30 mouse cellular contexts compared by ENCODE assay signal in the genomic region with DNA sequence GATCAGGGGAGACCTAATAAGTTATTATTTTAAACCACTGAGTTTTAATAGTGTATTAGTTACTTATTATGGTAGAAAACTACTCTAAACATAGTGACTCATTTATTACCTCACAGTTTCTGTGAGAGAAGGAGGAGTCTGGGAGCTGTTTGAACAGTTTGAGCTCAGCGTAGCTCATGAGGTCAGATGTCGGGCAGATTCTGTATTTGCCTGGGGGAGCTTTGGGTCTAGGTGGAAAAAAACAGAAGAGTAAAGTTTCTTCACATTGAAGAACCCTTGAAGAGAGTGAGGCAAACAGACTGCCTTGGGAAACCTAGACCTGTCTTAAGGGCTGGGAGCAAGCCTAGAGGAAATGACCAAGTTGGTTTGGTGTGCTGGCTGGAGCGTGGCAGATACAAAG. TPM values are rescaled to one million over a fixed set of nuclear protein-coding genes. Genes with fewer than 3 reads are reported as not detected.
A peak's percentile ranks its signal among the peaks of the same experiment; 100 is the strongest.
DNase-seq lines count a peak whose midpoint lies in the region; ATAC-seq and TF ChIP-seq lines count a peak whose summit lies in the region.
"Had no signal": no experiment of that assay in that cellular context is flagged by ENCODE, and none has a peak within 500 bp of the region (broad histone marks: within the 10 kb centered on the region; RNA-seq: fewer than 3 reads in every experiment).

No protein-coding gene starts in this region.

- H3K9ac ChIP-seq in heart, adult 2 months (ENCODE audit: low read depth, low read length): no peak overlapping the region
- no peak overlapping the region for H3K9ac ChIP-seq in kidney, embryonic 14.5 days (ENCODE audit: low read depth, low read length)
- no peak overlapping the region for H3K9ac ChIP-seq in kidney, embryonic 16.5 days (replicated peaks; ENCODE audit: low read length)
- H3K9ac ChIP-seq in forebrain, embryonic 15.5 days (replicated peaks): no peak overlapping the region
- H3K9ac ChIP-seq: heart, embryonic 13.5 days; limb, embryonic 13.5 days; liver, embryonic 13.5 days; neural tube, embryonic 13.5 days had no signal

- intact Hi-C loops in heart, adult 2 months (cut with DNase I): no loop called here

- no peak overlapping the region for H3K4me3 ChIP-seq in heart, adult 2 months
- H3K4me3 ChIP-seq in kidney, embryonic 14.5 days (ENCODE audit: low read length): no peak overlapping the region
- no peak overlapping the region for H3K4me3 ChIP-seq in kidney, embryonic 16.5 days (ENCODE audit: low read length)
- H3K4me3 ChIP-seq in forebrain, embryonic 15.5 days: no peak overlapping the region
- H3K4me3 ChIP-seq: embryonic facial prominence, embryonic 10.5 days; heart, embryonic 13.5 days; limb, embryonic 13.5 days; liver, embryonic 13.5 days; midbrain, embryonic 10.5 days; myocyte; neural tube, embryonic 13.5 days had no signal

- no peak for TF ChIP-seq POLR2A in heart, adult 2 months (IDR thresholded peaks at IDR 0.05; ENCODE audit: insufficient read depth, low read depth, low read length)

- ATAC-seq in kidney, embryonic 14.5 days (ENCODE audit: low FRiP score, low TSS enrichment): peak; percentile 47
- ATAC-seq in kidney, embryonic 16.5 days (ENCODE audit: low FRiP score, low TSS enrichment): peak; percentile 77
- no peak for ATAC-seq in forebrain, embryonic 15.5 days (replicated peaks)
- ATAC-seq: hindbrain, postnatal 0 days; midbrain, embryonic 16.5 days had no signal

- no peak overlapping the region for H3K27ac ChIP-seq in heart, adult 2 months
- H3K27ac ChIP-seq in kidney, embryonic 14.5 days (ENCODE audit: low read depth, low read length): 0 out of 2 replicates have a peak overlapping the region, but pooled peaks have one; percentile 26
- peak overlapping the region; percentile 69; the same call in 1 of the 2 replicates for H3K27ac ChIP-seq in kidney, embryonic 16.5 days (ENCODE audit: low read length)
- H3K27ac ChIP-seq in forebrain, embryonic 15.5 days (replicated peaks): no peak overlapping the region
- H3K27ac ChIP-seq: embryonic facial prominence, embryonic 10.5 days; heart, embryonic 13.5 days; hindbrain, postnatal 0 days; limb, embryonic 13.5 days; liver, embryonic 13.5 days; midbrain, embryonic 10.5 days; neural tube, embryonic 13.5 days had no signal

- WGBS in heart, adult 2 months: 80% methylated on average over 3 of the region's 3 CpGs
- WGBS in kidney, embryonic 14.5 days: 41% methylated on average over 3 of the region's 3 CpGs
- 35% methylated on average over 3 of the region's 3 CpGs for WGBS in kidney, embryonic 16.5 days
- 88% methylated on average over 3 of the region's 3 CpGs for WGBS in forebrain, embryonic 15.5 days

- DNase-seq in heart, adult 11 months: peak; percentile 61
- no peak for DNase-seq in heart, adult 2 months
- no peak for DNase-seq in kidney, postnatal 10 days
- peak; percentile 16 for DNase-seq in lung, postnatal 10 days
- no peak for DNase-seq in layer of hippocampus, postnatal 10 days (ENCODE audit: low spot score in 2 of 2)
- DNase-seq: adrenal gland, adult 2 months; cerebellum, adult 11 months; cerebellum, adult 9-11 months; heart, postnatal 14 days; liver, embryonic 13.5 days; retina, postnatal 1 day; right cerebral cortex, postnatal 25 days; spleen, adult 18-20 months had no signal

- H3K4me2 ChIP-seq in kidney, embryonic 14.5 days (replicated peaks; ENCODE audit: low read depth, low read length): no peak overlapping the region
- 0 out of 2 replicates have a peak overlapping the region, but pooled peaks have one; percentile 11 for H3K4me2 ChIP-seq in kidney, embryonic 16.5 days (replicated peaks; ENCODE audit: low read depth, low read length)
- no peak overlapping the region for H3K4me2 ChIP-seq in forebrain, embryonic 15.5 days (replicated peaks)
- H3K4me2 ChIP-seq: heart, embryonic 13.5 days; limb, embryonic 13.5 days; liver, embryonic 13.5 days; neural tube, embryonic 13.5 days had no signal

- H3K36me3 ChIP-seq in heart, adult 2 months (ENCODE audit: control insufficient read depth, insufficient read depth, low read length): no peaks in the 10 kb centered on the region
- no peaks in the 10 kb centered on the region for H3K36me3 ChIP-seq in kidney, embryonic 14.5 days (ENCODE audit: control insufficient read depth, insufficient read depth, low read length)
- no peaks in the 10 kb centered on the region for H3K36me3 ChIP-seq in kidney, embryonic 16.5 days (ENCODE audit: insufficient read depth, low read length)
- no peaks in the 10 kb centered on the region for H3K36me3 ChIP-seq in forebrain, embryonic 15.5 days
- H3K36me3 ChIP-seq: embryonic facial prominence, embryonic 10.5 days; heart, embryonic 13.5 days; limb, embryonic 13.5 days; liver, embryonic 13.5 days; midbrain, embryonic 10.5 days; neural tube, embryonic 13.5 days had no signal

- H3K79me2 ChIP-seq in heart, adult 2 months (replicated peaks; ENCODE audit: control insufficient read depth, insufficient read depth, low read length): no peaks in the 10 kb centered on the region

- H3K27me3 ChIP-seq in heart, adult 2 months (ENCODE audit: control insufficient read depth, insufficient read depth, low read length): no peaks in the 10 kb centered on the region
- no peaks in the 10 kb centered on the region for H3K27me3 ChIP-seq in kidney, embryonic 14.5 days (ENCODE audit: control insufficient read depth, insufficient read depth, low read length)
- no peaks in the 10 kb centered on the region for H3K27me3 ChIP-seq in kidney, embryonic 16.5 days (ENCODE audit: insufficient read depth, low read length)
- no peaks in the 10 kb centered on the region for H3K27me3 ChIP-seq in forebrain, embryonic 15.5 days
- H3K27me3 ChIP-seq: heart, embryonic 13.5 days; limb, embryonic 13.5 days; liver, embryonic 13.5 days; neural tube, embryonic 13.5 days had no signal

- TF ChIP-seq CTCF in heart, adult 2 months (IDR thresholded peaks at IDR 0.05): no peak

- TF ChIP-seq EP300 in heart, adult 2 months (IDR thresholded peaks at IDR 0.05; ENCODE audit: insufficient read depth, low read depth, low read length): no peak

- no peaks in the 10 kb centered on the region for H3K9me3 ChIP-seq in kidney, embryonic 14.5 days (ENCODE audit: control insufficient read depth, low read length)
- H3K9me3 ChIP-seq in kidney, embryonic 16.5 days (ENCODE audit: low read length): no peaks in the 10 kb centered on the region
- no peaks in the 10 kb centered on the region for H3K9me3 ChIP-seq in forebrain, embryonic 15.5 days
- H3K9me3 ChIP-seq: embryonic facial prominence, embryonic 10.5 days; heart, embryonic 13.5 days; limb, embryonic 13.5 days; liver, embryonic 13.5 days; midbrain, embryonic 10.5 days; neural tube, embryonic 13.5 days had no signal

- H3K4me1 ChIP-seq in heart, adult 2 months (ENCODE audit: control insufficient read depth, insufficient read depth, low read length): no peaks in the 10 kb centered on the region; the same call in 1 of the 2 replicates
- peaks cover 10% of the 10 kb centered on the region; the same call in 1 of the 2 replicates for H3K4me1 ChIP-seq in kidney, embryonic 14.5 days (ENCODE audit: control insufficient read depth, insufficient read depth, low read length)
- H3K4me1 ChIP-seq in kidney, embryonic 16.5 days (ENCODE audit: insufficient read depth, low read length): peaks cover 21% of the 10 kb centered on the region; the same call in 1 of the 2 replicates
- H3K4me1 ChIP-seq in forebrain, embryonic 15.5 days: no peaks in the 10 kb centered on the region
- H3K4me1 ChIP-seq: heart, embryonic 13.5 days; liver, embryonic 13.5 days; midbrain, embryonic 10.5 days; neural tube, embryonic 13.5 days had no signal

RNA-seq across cellular contexts. Expression of gene Ccdc83, which starts 11.7 kb away (rescaled TPM):
- not detected for total RNA-seq in heart, adult 2 months (2021)
- polyA plus RNA-seq in heart, adult 2 months (2012; rRNA removed): 0.10 and 0.26 TPM in 2 replicates
- polyA plus RNA-seq in kidney, embryonic 14.5 days (2014; fragmentation: Nextera tagmentation; extraction: Ambion mirVana): not detected in 2 replicates
- polyA plus RNA-seq in kidney, embryonic 16.5 days (2015; fragmentation: Nextera tagmentation; extraction: Ambion mirVana): not detected in 2 replicates
- total RNA-seq in layer of hippocampus, postnatal 10 days (2021): not detected
- polyA plus RNA-seq in forebrain, embryonic 15.5 days (2015; fragmentation: Nextera tagmentation; extraction: Ambion mirVana): not detected in 2 replicates
- total RNA-seq: adrenal gland, adult 2 months; adrenal gland, postnatal 4 days; gastrocnemius, adult 18-20 months; hindbrain, postnatal 0 days; left cerebral cortex, adult 18-20 months; left cerebral cortex, postnatal 25 days had no signal
- polyA plus RNA-seq: adrenal gland, adult 2 months; cortical plate, adult 2 months; embryonic facial prominence, embryonic 10.5 days; heart, embryonic 13.5 days; hindbrain, embryonic 11.5 days; hindbrain, postnatal 0 days; limb, embryonic 13.5 days; liver, embryonic 13.5 days; midbrain, embryonic 10.5 days; midbrain, embryonic 16.5 days; neural tube, embryonic 13.5 days had no signal

RNA-seq across cellular contexts. Expression of gene Sytl2, which starts 24.8 kb away (rescaled TPM):
- 1 to 10 TPM; 2.1 to 3.8 TPM for total RNA-seq in heart, adult 2 months (2021)
- 3.3 and 4.1 TPM in 2 replicates for polyA plus RNA-seq in heart, adult 2 months (2012; rRNA removed)
- 3.8 and 9.2 TPM in 2 replicates for polyA plus RNA-seq in kidney, embryonic 14.5 days (2014; fragmentation: Nextera tagmentation; extraction: Ambion mirVana)
- 10.1 and 11.1 TPM in 2 replicates for polyA plus RNA-seq in kidney, embryonic 16.5 days (2015; fragmentation: Nextera tagmentation; extraction: Ambion mirVana)
- total RNA-seq in layer of hippocampus, postnatal 10 days (2021): 10 to 100 TPM; 26.9 to 32.3 TPM
- 0.97 and 1.2 TPM in 2 replicates for polyA plus RNA-seq in forebrain, embryonic 15.5 days (2015; fragmentation: Nextera tagmentation; extraction: Ambion mirVana)

Comparison
In these comparisons a context has a peak if more than half of its experiments do, and no peak if none do; other contexts are left out.
1. DNase-seq: peak in heart, adult 11 months (single experiment) and lung, postnatal 10 days (single experiment); none in heart, adult 2 months (0 of 2), kidney, postnatal 10 days (single experiment) and layer of hippocampus, postnatal 10 days (0 of 2).
2. H3K27ac ChIP-seq: peak in kidney, embryonic 14.5 days (single experiment) and kidney, embryonic 16.5 days (single experiment); none in heart, adult 2 months (single experiment) and forebrain, embryonic 15.5 days (single experiment).